Mouse (Mus musculus) hindbrain, embryonic 12.5 days (tissue): ENCODE results near the gene Ifitm10. TPM values are rescaled to one million over a fixed set of nuclear protein-coding genes. Genes with fewer than 3 reads are reported as not detected.
"Not testable (repeated sequence)": the region's sequence is repeated elsewhere in the genome, so short reads cannot be mapped to it uniquely, and the experiment has no call there.

ENCODE experiments used
- ATAC-seq: fragments of 200-750 bp; cut with Nextera tagmentation; 2 replicates; pipeline ENCODE4 v1.8.0; 2017; ENCODE audit warnings: moderate TSS enrichment; ENCODE audit not compliant: low FRiP score
- H3K27ac ChIP-seq: fragments of 300-500 bp; sonication (generic); 2 replicates; pipeline ENCODE4 v1.5.1; 2016; ENCODE audit warnings: mild to moderate bottlenecking
- H3K27me3 ChIP-seq: fragments of 300-500 bp; sonication (generic); 2 replicates; pipeline ENCODE4 v1.6.1; 2016; ENCODE audit warnings: mild to moderate bottlenecking
- H3K36me3 ChIP-seq: fragments of 300-500 bp; sonication (generic); 2 replicates; pipeline ENCODE4 v1.6.1; 2016; ENCODE audit warnings: mild to moderate bottlenecking
- H3K4me1 ChIP-seq: fragments of 300-500 bp; sonication (generic); 2 replicates; pipeline ENCODE4 v1.6.1; 2016
- H3K4me2 ChIP-seq: fragments of 300-500 bp; sonication (generic); replicated peaks from 2 replicates; pipeline ENCODE4 v1.6.1; 2016; ENCODE audit warnings: mild to moderate bottlenecking
- H3K4me3 ChIP-seq: fragments of 300-500 bp; sonication (generic); 2 replicates; pipeline ENCODE4 v1.5.1; 2016; ENCODE audit warnings: mild to moderate bottlenecking
- H3K9ac ChIP-seq: fragments of 300-500 bp; sonication (generic); 2 replicates; pipeline ENCODE4 v1.6.1; 2016; ENCODE audit warnings: mild to moderate bottlenecking, moderate library complexity
- H3K9me3 ChIP-seq: fragments of 300-500 bp; sonication (generic); replicated peaks from 2 replicates; pipeline ENCODE4 v1.6.1; 2016; ENCODE audit warnings: mild to moderate bottlenecking
- WGBS: fragments of 180-500 bp; shearing (Covaris S2); methylation state at CpG from one replicate; pipeline ENCODE4 v1.1.7; 2016; 5-methylcytosine and 5-hydroxymethylcytosine counted together
- polyA plus RNA-seq: library from polyadenylated mRNA; unstranded; fragments of >200 nt; fragmentation: Nextera tagmentation; extraction: Ambion mirVana; gene quantifications from 2 replicates; pipeline ENCODE4 v1.2.1, GENCODE M21; 2016

The Ifitm10 gene
- polyA plus RNA-seq, 1 experiment from 2014 or later = 1.3 TPM

DNA sequence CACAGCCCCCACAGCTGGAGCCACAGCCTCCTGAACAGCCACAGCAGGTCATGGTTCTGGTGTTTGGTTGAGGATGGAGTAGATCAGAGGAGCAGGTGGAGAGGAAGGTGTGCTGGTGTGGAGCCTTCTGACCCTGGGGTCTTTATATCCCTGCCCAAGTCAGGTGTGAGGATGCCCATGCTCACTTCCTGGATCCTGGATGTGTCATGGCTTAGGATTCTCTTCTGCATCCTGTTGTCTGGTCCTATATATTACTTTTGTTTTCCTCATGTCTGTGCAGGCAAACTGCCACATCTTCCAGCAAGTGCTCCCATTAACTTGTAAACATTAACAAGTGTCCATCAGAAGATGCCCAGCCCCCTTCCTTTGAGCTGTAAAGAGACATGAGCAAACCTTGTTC, 76.5 kb downstream of the Ifitm10 start, which contains the start of gene Krtap5-1:
Gene Krtap5-1, minus strand, starts transcription at position 101 of the 400 bp plus-strand sequence.
- H3K27ac ChIP-seq, H3K4me2 ChIP-seq, H3K27me3 ChIP-seq, H3K9me3 ChIP-seq, H3K4me3 ChIP-seq, H3K4me1 ChIP-seq, H3K9ac ChIP-seq, H3K36me3 ChIP-seq, ATAC-seq: not testable (repeated sequence)

- not testable (repeated sequence) for H3K36me3 ChIP-seq, H3K27me3 ChIP-seq, H3K4me2 ChIP-seq, ATAC-seq, H3K9me3 ChIP-seq, H3K4me1 ChIP-seq, H3K9ac ChIP-seq, H3K4me3 ChIP-seq, H3K27ac ChIP-seq
- WGBS = 47% methylated on average over 4 of the region's 4 CpGs
Observed at GRCm38 (mm10) chr7:142296108-142296507, 77.4 kb downstream of the Ifitm10 start.

DNA sequence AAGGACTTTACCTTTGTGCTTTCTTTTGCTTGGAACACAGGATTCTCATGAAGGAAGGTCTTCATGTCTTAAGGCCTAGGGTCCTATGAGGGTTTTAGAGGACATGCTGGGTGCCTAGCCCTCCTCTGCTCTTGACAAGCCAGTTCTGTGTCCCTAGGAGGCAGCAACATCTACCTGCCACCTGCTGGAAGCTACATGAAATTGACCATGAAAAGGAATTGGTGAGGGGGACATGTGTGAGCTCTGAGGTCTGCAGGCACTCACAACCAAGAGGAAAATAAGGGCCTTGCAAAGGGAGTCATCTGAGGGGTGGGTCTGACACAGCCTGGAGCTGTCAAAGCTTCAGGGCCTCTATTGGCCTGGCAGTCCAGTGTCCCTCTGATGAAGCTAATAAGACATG, 78.1 kb downstream of the Ifitm10 start:
- H3K9ac ChIP-seq = no peak overlapping the region
- H3K36me3 ChIP-seq = no peaks in the 10 kb centered on the region
- ATAC-seq = no peak
- H3K4me2 ChIP-seq = no peak overlapping the region
- H3K4me1 ChIP-seq = no peaks in the 10 kb centered on the region
- no peak overlapping the region for H3K27ac ChIP-seq
- no peak overlapping the region for H3K4me3 ChIP-seq
- H3K27me3 ChIP-seq = 0 out of 2 replicates have a peak, but pooled peaks cover 6% of the 10 kb centered on the region
- no peaks in the 10 kb centered on the region for H3K9me3 ChIP-seq

DNA sequence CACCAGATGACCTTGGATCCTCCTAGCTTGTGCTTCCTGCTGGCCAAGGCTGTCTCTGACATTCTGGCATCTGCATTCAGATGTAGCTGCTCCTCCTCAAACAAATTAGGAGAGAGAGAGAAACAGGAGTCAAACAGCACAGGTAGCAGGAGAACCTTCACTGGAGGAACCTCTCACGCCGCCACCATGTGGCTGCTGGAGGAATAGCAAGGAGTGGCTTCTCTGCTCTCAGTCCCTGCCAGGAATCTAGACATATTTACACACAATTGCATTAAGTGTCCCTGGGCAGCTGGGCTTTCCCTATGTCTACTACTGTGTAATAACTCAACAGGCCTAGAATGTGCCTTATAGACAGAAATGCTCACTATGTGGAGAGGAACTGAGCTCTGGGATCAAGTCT, 79.7 kb downstream of the Ifitm10 start:
- 0% methylated on average over 2 of the region's 2 CpGs for WGBS
- H3K9me3 ChIP-seq, ATAC-seq: not testable (repeated sequence)

GRCm38 (mm10) chr7:142285910-142286612, 87.5 kb downstream of the Ifitm10 start:
- not testable (repeated sequence) for H3K27ac ChIP-seq, H3K4me1 ChIP-seq, H3K9me3 ChIP-seq, H3K4me3 ChIP-seq, H3K36me3 ChIP-seq, ATAC-seq, H3K4me2 ChIP-seq, H3K9ac ChIP-seq
- WGBS = 79% methylated on average over 9 of the region's 9 CpGs
- H3K27me3 ChIP-seq = peaks cover 19% of the 10 kb centered on the region

More for the DNA sequence above, 79.7 kb downstream of the Ifitm10 start:
- not testable (repeated sequence) for H3K4me1 ChIP-seq, H3K36me3 ChIP-seq, H3K4me2 ChIP-seq, H3K27me3 ChIP-seq, H3K4me3 ChIP-seq, H3K27ac ChIP-seq, H3K9ac ChIP-seq

DNA sequence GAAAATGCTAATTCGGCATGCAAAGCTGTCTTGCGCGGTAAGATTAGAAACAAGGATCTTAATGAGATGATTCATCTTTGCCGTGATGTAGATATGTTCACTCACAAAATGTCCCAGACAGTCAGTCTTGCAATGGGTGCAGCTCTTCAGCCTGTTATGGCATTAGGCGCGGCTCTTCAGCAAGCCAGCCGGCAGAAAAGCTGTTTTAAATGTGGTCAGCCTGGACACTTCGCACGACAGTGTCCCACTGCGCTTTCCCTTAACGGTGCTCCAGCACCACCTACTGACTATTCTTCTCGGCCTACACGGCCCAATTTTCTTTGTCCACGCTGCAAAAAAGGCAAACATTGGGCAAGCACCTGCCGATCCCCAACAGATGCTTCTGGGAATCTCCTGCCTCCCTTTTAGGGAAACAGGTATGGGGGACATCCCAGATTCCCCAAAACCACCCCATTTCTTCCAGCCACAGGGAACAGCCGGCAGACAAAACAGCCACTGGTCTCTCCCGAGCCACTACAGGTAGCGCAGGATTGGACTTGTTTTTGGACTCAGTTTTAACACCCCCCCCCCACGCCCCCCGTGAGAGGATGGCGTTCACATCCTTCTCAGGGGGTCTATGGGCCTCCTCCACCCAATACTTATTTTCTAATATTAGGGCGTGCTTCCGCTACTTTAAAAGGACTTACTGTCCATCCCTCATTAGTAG, 88.3 kb downstream of the Ifitm10 start:
- Histone ChIP-seq H3K4me3 (peak overlapping the region; percentile 52), H3K9ac (0 out of 2 replicates have a peak overlapping the region, but pooled peaks have one; percentile 9), H3K36me3 (no peaks in the 10 kb centered on the region), H3K4me2 (peak overlapping the region; percentile 83), H3K4me1 (peaks cover 9% of the 10 kb centered on the region; the same call in 1 of the 2 replicates), H3K9me3 (no peaks in the 10 kb centered on the region), H3K27me3 (peaks cover 19% of the 10 kb centered on the region), H3K27ac (peak overlapping the region; percentile 7; the same call in 1 of the 2 replicates)
- peak; percentile 86 for ATAC-seq
- 24% methylated on average over 23 of the region's 23 CpGs for WGBS

GRCm38 (mm10) chr7:142284615-142285080, 88.9 kb downstream of the Ifitm10 start:
- Histone ChIP-seq H3K27me3 (peaks cover 19% of the 10 kb centered on the region), H3K4me1 (peaks cover 9% of the 10 kb centered on the region; the same call in 1 of the 2 replicates), H3K36me3 (no peaks in the 10 kb centered on the region), H3K9ac (peak overlapping the region; percentile 65), H3K27ac (peak overlapping the region; percentile 70), H3K9me3 (no peaks in the 10 kb centered on the region), H3K4me3 (peak overlapping the region; percentile 52), H3K4me2 (peak overlapping the region; percentile 83)
- under 1% methylated on average over 19 of the region's 19 CpGs for WGBS
- ATAC-seq = peak; percentile 85

DNA sequence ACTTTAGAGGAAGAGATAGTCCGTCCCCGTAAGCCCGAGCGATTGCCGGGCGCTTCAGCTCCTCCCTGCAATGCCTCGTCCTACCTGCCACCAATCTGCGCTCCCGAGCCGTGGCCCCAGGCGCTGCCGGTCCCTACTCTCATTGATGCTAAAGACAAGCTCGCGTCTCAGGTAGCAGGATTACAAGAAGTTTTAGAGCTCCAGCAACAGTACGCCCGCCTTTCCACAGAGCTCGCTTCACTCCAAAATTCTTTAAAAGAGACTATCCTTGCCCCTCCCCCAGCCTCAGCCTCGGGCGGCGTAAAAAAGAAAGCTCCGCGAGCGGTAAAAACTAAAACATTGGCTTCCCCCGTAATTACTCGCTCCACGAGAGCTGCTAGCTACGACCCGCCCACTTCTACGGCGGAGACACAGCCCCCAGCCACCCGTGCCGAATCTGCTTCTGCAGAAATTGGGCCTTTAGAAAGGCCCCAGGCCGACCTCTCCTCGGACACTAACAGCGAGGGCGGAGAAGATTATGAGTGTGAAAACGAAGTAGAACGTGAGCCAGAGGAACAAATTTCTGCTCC, 89.4 kb downstream of the Ifitm10 start:
- H3K4me2 ChIP-seq = peak overlapping the region; percentile 83
- H3K4me1 ChIP-seq = peaks cover 9% of the 10 kb centered on the region; the same call in 1 of the 2 replicates
- H3K9me3 ChIP-seq = no peaks in the 10 kb centered on the region
- peaks cover 19% of the 10 kb centered on the region for H3K27me3 ChIP-seq
- under 1% methylated on average over 38 of the region's 38 CpGs for WGBS
- ATAC-seq = peak; percentile 52
- H3K36me3 ChIP-seq = no peaks in the 10 kb centered on the region
- H3K27ac ChIP-seq = peak overlapping the region; percentile 70
- peak overlapping the region; percentile 52 for H3K4me3 ChIP-seq
- H3K9ac ChIP-seq = peak overlapping the region; percentile 65

- H3K9me3 ChIP-seq, H3K27ac ChIP-seq, H3K4me1 ChIP-seq, H3K9ac ChIP-seq, ATAC-seq, H3K4me3 ChIP-seq, H3K36me3 ChIP-seq: not testable (repeated sequence)
- WGBS = 20% methylated on average over 2 of the region's 2 CpGs
- Histone ChIP-seq H3K27me3 (peaks cover 19% of the 10 kb centered on the region), H3K4me2 (peak overlapping the region; percentile 83; the same call in 1 of the 2 replicates)
Observed at GRCm38 (mm10) chr7:142282847-142283246, 90.7 kb downstream of the Ifitm10 start.

DNA sequence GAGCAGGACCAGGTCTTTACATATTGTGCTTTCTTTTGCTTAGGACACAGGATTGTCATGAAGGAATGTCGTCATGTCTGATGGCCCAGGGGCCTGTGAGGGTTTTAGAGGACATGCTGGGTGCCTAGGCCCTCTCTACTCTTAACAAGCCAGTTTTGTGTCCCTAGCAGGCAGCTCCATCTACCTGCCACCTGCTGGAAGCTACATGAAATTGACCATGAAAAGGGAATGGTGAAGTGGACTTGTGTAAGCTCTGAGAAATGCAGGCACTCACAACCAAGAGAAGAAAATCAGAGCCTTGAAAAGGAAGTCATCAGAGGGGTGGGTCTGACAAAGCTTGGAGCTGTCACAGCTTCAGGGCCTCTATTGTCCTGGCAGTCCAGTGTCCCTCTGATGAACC, 94.3 kb downstream of the Ifitm10 start:
- H3K4me1 ChIP-seq, H3K27ac ChIP-seq, H3K36me3 ChIP-seq, H3K9ac ChIP-seq, H3K4me3 ChIP-seq, H3K4me2 ChIP-seq, H3K9me3 ChIP-seq, ATAC-seq: not testable (repeated sequence)
- 79% methylated on average over 1 of the region's 1 CpGs for WGBS
- peaks cover 19% of the 10 kb centered on the region for H3K27me3 ChIP-seq

DNA sequence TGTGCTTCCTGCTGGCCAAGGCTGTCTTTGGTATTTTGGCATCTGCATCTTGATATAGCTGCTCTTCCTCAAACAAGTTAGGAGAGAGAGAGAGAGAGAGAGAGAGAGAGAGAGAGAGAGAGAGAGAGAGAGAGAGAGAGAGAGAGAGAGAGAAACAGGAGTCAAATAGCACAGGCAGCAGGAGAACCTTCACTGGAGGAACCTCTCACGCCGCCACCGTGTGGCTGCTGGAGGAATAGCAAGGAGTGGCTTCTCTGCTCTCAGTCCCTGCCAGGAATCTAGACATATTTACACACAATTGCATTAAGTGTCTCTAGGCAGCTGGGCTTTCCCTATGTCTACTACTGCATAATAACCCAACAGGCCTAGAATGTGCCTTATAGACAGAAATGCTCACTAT, 95.4 kb downstream of the Ifitm10 start:
- H3K4me2 ChIP-seq = not testable (repeated sequence)

More for the DNA sequence above, 95.4 kb downstream of the Ifitm10 start:
- H3K9me3 ChIP-seq, H3K9ac ChIP-seq, H3K4me1 ChIP-seq, H3K27ac ChIP-seq, ATAC-seq, H3K36me3 ChIP-seq, H3K4me3 ChIP-seq: not testable (repeated sequence)
- 0% methylated on average over 3 of the region's 3 CpGs for WGBS
- peaks cover 14% of the 10 kb centered on the region for H3K27me3 ChIP-seq
